Mouse (Mus musculus): ENCODE measurements around the gene 6430571L13Rik. TPM values are rescaled to one million over a fixed set of nuclear protein-coding genes. Genes with fewer than 3 reads are reported as not detected.
"Not testable (repeated sequence)": the region's sequence is repeated elsewhere in the genome, so short reads cannot be mapped to it uniquely, and the experiment has no call there.

The 6430571L13Rik gene
- polyA plus RNA-seq, 1 experiment from 2014 or later: 11.4 TPM

GRCm38 (mm10) chr9:107304383-107304782 lies 36.0 kb upstream of the 6430571L13Rik start:
- Histone ChIP-seq H3K27me3 (replicated peaks; ENCODE audit: control insufficient read depth, insufficient read depth, low read length) (no peaks in the 10 kb centered on the region), H3K4me2 (ENCODE audit: low read length) (no peak overlapping the region), H3K4me1 (ENCODE audit: control insufficient read depth, insufficient read depth, low read depth, low read length) (no peaks in the 10 kb centered on the region), H3K4me3 (ENCODE audit: low read length) (no peak overlapping the region), H3K36me3 (ENCODE audit: control insufficient read depth, insufficient read depth, low read length) (peaks cover 8% of the 10 kb centered on the region; the same call in 1 of the 2 replicates), H3K27ac (ENCODE audit: low read depth, low read length) (no peak overlapping the region), H3K9ac (ENCODE audit: low read depth, low read length) (no peak overlapping the region), H3K9me3 (ENCODE audit: control insufficient read depth, low read length) (no peaks in the 10 kb centered on the region)
- no peak for ATAC-seq
- WGBS: 97% methylated on average over 3 of the region's 3 CpGs

GRCm38 (mm10) chr9:107305012-107305411 lies 35.4 kb upstream of the 6430571L13Rik start:
- Histone ChIP-seq H3K27ac (ENCODE audit: low read depth, low read length) (no peak overlapping the region), H3K36me3 (ENCODE audit: control insufficient read depth, insufficient read depth, low read length) (peaks cover 8% of the 10 kb centered on the region; the same call in 1 of the 2 replicates), H3K4me3 (ENCODE audit: low read length) (no peak overlapping the region), H3K27me3 (replicated peaks; ENCODE audit: control insufficient read depth, insufficient read depth, low read length) (no peaks in the 10 kb centered on the region), H3K4me2 (ENCODE audit: low read length) (no peak overlapping the region), H3K4me1 (ENCODE audit: control insufficient read depth, insufficient read depth, low read depth, low read length) (no peaks in the 10 kb centered on the region), H3K9ac (ENCODE audit: low read depth, low read length) (no peak overlapping the region), H3K9me3 (ENCODE audit: control insufficient read depth, low read length) (no peaks in the 10 kb centered on the region)
- 86% methylated on average over 4 of the region's 4 CpGs for WGBS
- no peak for ATAC-seq

- WGBS: 70% methylated on average over 13 of the region's 13 CpGs
- Histone ChIP-seq H3K9me3 (ENCODE audit: control insufficient read depth, low read length) (no peaks in the 10 kb centered on the region), H3K36me3 (ENCODE audit: control insufficient read depth, insufficient read depth, low read length) (peaks cover 2% of the 10 kb centered on the region; the same call in 1 of the 2 replicates), H3K4me3 (ENCODE audit: low read length) (no peak overlapping the region), H3K4me2 (ENCODE audit: low read length) (no peak overlapping the region), H3K27me3 (replicated peaks; ENCODE audit: control insufficient read depth, insufficient read depth, low read length) (no peaks in the 10 kb centered on the region), H3K4me1 (ENCODE audit: control insufficient read depth, insufficient read depth, low read depth, low read length) (no peaks in the 10 kb centered on the region), H3K9ac (ENCODE audit: low read depth, low read length) (no peak overlapping the region), H3K27ac (ENCODE audit: low read depth, low read length) (no peak overlapping the region)
- no peak for ATAC-seq
Observed at GRCm38 (mm10) chr9:107305601-107306542, 34.5 kb upstream of the 6430571L13Rik start.

- H3K9me3 ChIP-seq (ENCODE audit: control insufficient read depth, low read length); H3K9ac ChIP-seq (ENCODE audit: low read depth, low read length); H3K4me1 ChIP-seq (ENCODE audit: control insufficient read depth, insufficient read depth, low read depth, low read length); H3K4me3 ChIP-seq (ENCODE audit: low read length); H3K36me3 ChIP-seq (ENCODE audit: control insufficient read depth, insufficient read depth, low read length); ATAC-seq; H3K27me3 ChIP-seq (replicated peaks; ENCODE audit: control insufficient read depth, insufficient read depth, low read length); H3K27ac ChIP-seq (ENCODE audit: low read depth, low read length); H3K4me2 ChIP-seq (ENCODE audit: low read length): not testable (repeated sequence)
- WGBS: 100% methylated on average over 1 of the region's 1 CpGs
Observed at GRCm38 (mm10) chr9:107306673-107307072, 33.7 kb upstream of the 6430571L13Rik start.

- H3K9ac ChIP-seq (ENCODE audit: low read depth, low read length): no peak overlapping the region
- no peaks in the 10 kb centered on the region for H3K36me3 ChIP-seq (ENCODE audit: control insufficient read depth, insufficient read depth, low read length)
Observed at GRCm38 (mm10) chr9:107307099-107307872, 33.1 kb upstream of the 6430571L13Rik start.

GRCm38 (mm10) chr9:107307886-107308285 lies 32.5 kb upstream of the 6430571L13Rik start:
- WGBS: 54% methylated on average over 12 of the region's 12 CpGs

More at GRCm38 (mm10) chr9:107307099-107307872, 33.1 kb upstream of the 6430571L13Rik start:
- Histone ChIP-seq H3K27me3 (replicated peaks; ENCODE audit: control insufficient read depth, insufficient read depth, low read length) (no peaks in the 10 kb centered on the region), H3K4me2 (ENCODE audit: low read length) (no peak overlapping the region), H3K4me1 (ENCODE audit: control insufficient read depth, insufficient read depth, low read depth, low read length) (no peaks in the 10 kb centered on the region), H3K27ac (ENCODE audit: low read depth, low read length) (no peak overlapping the region), H3K4me3 (ENCODE audit: low read length) (no peak overlapping the region), H3K9me3 (ENCODE audit: control insufficient read depth, low read length) (no peaks in the 10 kb centered on the region)
- ATAC-seq: no peak
- WGBS: 94% methylated on average over 11 of the region's 11 CpGs

GRCm38 (mm10) chr9:107308346-107309000 lies 31.9 kb upstream of the 6430571L13Rik start:
- Histone ChIP-seq H3K9me3 (ENCODE audit: control insufficient read depth, low read length) (no peaks in the 10 kb centered on the region), H3K4me2 (ENCODE audit: low read length) (no peak overlapping the region), H3K27ac (ENCODE audit: low read depth, low read length) (no peak overlapping the region), H3K36me3 (ENCODE audit: control insufficient read depth, insufficient read depth, low read length) (no peaks in the 10 kb centered on the region), H3K9ac (ENCODE audit: low read depth, low read length) (no peak overlapping the region), H3K27me3 (replicated peaks; ENCODE audit: control insufficient read depth, insufficient read depth, low read length) (no peaks in the 10 kb centered on the region), H3K4me1 (ENCODE audit: control insufficient read depth, insufficient read depth, low read depth, low read length) (no peaks in the 10 kb centered on the region), H3K4me3 (ENCODE audit: low read length) (no peak overlapping the region)
- 93% methylated on average over 9 of the region's 9 CpGs for WGBS
- no peak for ATAC-seq

More at GRCm38 (mm10) chr9:107307886-107308285, 32.5 kb upstream of the 6430571L13Rik start:
- Histone ChIP-seq H3K4me2 (ENCODE audit: low read length) (no peak overlapping the region), H3K27me3 (replicated peaks; ENCODE audit: control insufficient read depth, insufficient read depth, low read length) (no peaks in the 10 kb centered on the region), H3K9ac (ENCODE audit: low read depth, low read length) (no peak overlapping the region), H3K36me3 (ENCODE audit: control insufficient read depth, insufficient read depth, low read length) (no peaks in the 10 kb centered on the region), H3K9me3 (ENCODE audit: control insufficient read depth, low read length) (no peaks in the 10 kb centered on the region), H3K4me1 (ENCODE audit: control insufficient read depth, insufficient read depth, low read depth, low read length) (no peaks in the 10 kb centered on the region), H3K27ac (ENCODE audit: low read depth, low read length) (no peak overlapping the region), H3K4me3 (ENCODE audit: low read length) (no peak overlapping the region)
- ATAC-seq: no peak

GRCm38 (mm10) chr9:107309171-107309570 lies 31.2 kb upstream of the 6430571L13Rik start:
- H3K9me3 ChIP-seq (ENCODE audit: control insufficient read depth, low read length): no peaks in the 10 kb centered on the region
- ATAC-seq: no peak
- H3K36me3 ChIP-seq (ENCODE audit: control insufficient read depth, insufficient read depth, low read length): no peaks in the 10 kb centered on the region
- no peaks in the 10 kb centered on the region for H3K4me1 ChIP-seq (ENCODE audit: control insufficient read depth, insufficient read depth, low read depth, low read length)
- WGBS: 87% methylated on average over 9 of the region's 9 CpGs
- H3K4me3 ChIP-seq (ENCODE audit: low read length): no peak overlapping the region
- H3K27ac ChIP-seq (ENCODE audit: low read depth, low read length): no peak overlapping the region
- no peak overlapping the region for H3K9ac ChIP-seq (ENCODE audit: low read depth, low read length)
- no peaks in the 10 kb centered on the region for H3K27me3 ChIP-seq (replicated peaks; ENCODE audit: control insufficient read depth, insufficient read depth, low read length)
- H3K4me2 ChIP-seq (ENCODE audit: low read length): no peak overlapping the region
